Mouse (Mus musculus) sigmoid colon, adult 10 weeks (tissue): Measurements from ENCODE around the gene Shprh. TPM values are rescaled to one million over a fixed set of nuclear protein-coding genes. Genes with fewer than 3 reads are reported as not detected.

Experiments
- polyA plus RNA-seq: library from polyadenylated mRNA; stranded (reverse); fragments of 350-450 nt; fragmentation: Illumina TruSeq; extraction: RNeasy Lipid Tissue Mini Kit (QIAGEN cat#74804); gene quantifications from one replicate; pipeline ENCODE4 v1.2.3, GENCODE M21; 2014; ENCODE audit warnings: low read depth, low replicate concordance

The Shprh gene
- 26.3 TPM for polyA plus RNA-seq

GRCm38 (mm10) chr10:11148884-11149741, at the start of gene Shprh:
Gene Shprh (plus strand): TSS chr10:11149427.

Other genes starting within 250 kb of the Shprh start
- gene Grm1, start 67.1 kb upstream of the Shprh start, polyA plus RNA-seq = not detected
- 34.3 TPM for gene Fbxo30, start 131.9 kb downstream of the Shprh start, polyA plus RNA-seq
- gene Epm2a, start 194.0 kb downstream of the Shprh start, polyA plus RNA-seq = 3.8 TPM